Mouse (Mus musculus): ENCODE data around the gene Grik4. TPM values are rescaled to one million over a fixed set of nuclear protein-coding genes. Genes with fewer than 3 reads are reported as not detected.

Grik4 gene
- total RNA-seq, 2 experiments from 2014 or later = 13.4 to 16.8 TPM

Small RNA genes within 50 kb of the gene (microRNA-seq; reads per million reads assigned to microRNA genes)
- gene Gm27509 = not detected

Other genes starting within 250 kb of the Grik4 start
- 100 to 1,000 TPM; 185 to 199 TPM for gene Arhgef12, start 162.7 kb upstream of the Grik4 start, total RNA-seq (2021)
- 10 to 100 TPM; 17.2 to 18.4 TPM for gene Tmem136, start 172.1 kb upstream of the Grik4 start, total RNA-seq (2021)

Measured in left cerebral cortex, postnatal 4 days (tissue).